Mouse (Mus musculus): ENCODE measurements at regions not wholly inside any gene's neighbourhood (a gene's known extent, or its start where the extent isn't known, plus 50 kb on each side); places are given as distances from the start of the nearest gene placed in this dataset.

GRCm38 (mm10) chr13:45333634-45334033, 55.9 kb upstream of the Mylip start:
- TF ChIP-seq CTCF (conservative IDR thresholded peaks at IDR 0.05 in 1 of 2, IDR thresholded peaks at IDR 0.05 in 1 of 2; ENCODE audit: low read depth in 2 of 2, low read length in 2 of 2) (no peak), RAD21 (IDR thresholded peaks at IDR 0.05; ENCODE audit: low read depth, low read length) (no peak), KAT2A (IDR thresholded peaks at IDR 0.05; ENCODE audit: insufficient replicate concordance, low read length) (no peak), NELFE (IDR thresholded peaks at IDR 0.05; ENCODE audit: low read depth, low read length) (no peak), SMC3 (IDR thresholded peaks at IDR 0.05; ENCODE audit: low read depth, low read length) (no peak), CHD1 (IDR thresholded peaks at IDR 0.05; ENCODE audit: low read depth, low read length) (no peak), MAX (IDR thresholded peaks at IDR 0.05; ENCODE audit: low read length) (no peak), POLR2AphosphoS2 (IDR thresholded peaks at IDR 0.05; ENCODE audit: low read depth, low read length) (no peak), MEF2A (IDR thresholded peaks at IDR 0.05; ENCODE audit: borderline replicate concordance, low read depth, low read length) (peak; percentile 48; the same call in 1 of the 2 replicates), EP300 (IDR thresholded peaks at IDR 0.05; ENCODE audit: low read length) (peak; percentile 40; the same call in 1 of the 2 replicates), E2F4 (IDR thresholded peaks at IDR 0.05; ENCODE audit: insufficient replicate concordance, low read depth, low read length) (peak; percentile 72; the same call in 1 of the 2 replicates)

Measured in CH12.LX (cell line).